Mouse (Mus musculus): Measurements from ENCODE around the gene Zbtb7a.

Zbtb7a gene

DNA sequence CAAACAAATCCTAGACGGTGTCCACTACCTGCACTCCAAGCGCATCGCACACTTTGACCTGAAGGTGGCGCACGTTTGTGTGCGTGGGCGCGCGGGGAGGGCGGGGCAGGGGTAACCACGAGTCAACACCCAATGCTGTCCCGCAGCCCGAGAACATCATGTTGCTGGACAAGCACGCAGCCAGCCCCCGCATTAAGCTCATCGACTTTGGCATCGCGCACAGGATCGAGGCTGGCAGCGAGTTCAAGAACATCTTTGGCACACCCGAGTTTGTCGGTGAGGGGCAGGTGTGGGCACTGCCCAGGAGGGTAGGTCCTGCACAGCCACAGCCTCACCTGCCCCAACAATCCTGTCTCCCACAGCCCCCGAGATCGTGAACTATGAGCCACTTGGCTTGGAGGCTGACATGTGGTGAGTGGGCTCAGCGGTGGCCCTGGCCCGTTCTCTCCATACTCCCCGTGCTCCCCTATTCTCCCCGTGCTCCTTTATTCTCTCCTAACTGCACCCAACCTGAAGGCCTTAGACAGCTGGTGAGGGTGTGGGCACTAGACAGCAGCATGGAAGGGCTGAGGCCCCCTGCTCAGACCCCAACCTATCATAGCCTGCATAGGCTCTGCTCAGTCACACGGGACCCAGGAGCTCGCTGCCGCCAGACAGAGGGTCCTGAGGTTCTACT is 55.4 kb downstream of the Zbtb7a start:
- no peak for DNase-seq (ENCODE audit: low spot score)

DNA sequence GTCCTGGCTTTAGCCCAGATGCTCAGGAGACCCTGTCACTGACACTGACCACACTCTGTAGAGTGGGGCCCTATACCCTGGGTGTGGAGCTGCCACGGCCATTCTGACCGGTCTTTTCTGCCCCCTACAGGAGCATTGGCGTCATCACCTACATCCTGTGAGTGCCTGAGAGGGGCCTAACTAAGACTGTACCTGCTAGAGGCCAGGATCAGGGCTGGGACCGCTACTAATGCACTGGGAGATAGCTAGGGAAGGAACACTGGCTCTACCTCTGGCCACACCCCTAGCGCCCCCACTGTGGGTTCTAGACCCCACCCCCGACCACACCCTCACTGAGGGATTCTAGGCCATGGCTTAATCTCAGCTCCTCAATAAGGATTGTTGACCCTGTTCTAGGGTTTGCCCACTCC is 55.9 kb downstream of the Zbtb7a start:
- no peak for DNase-seq (ENCODE audit: low spot score)

DNA sequence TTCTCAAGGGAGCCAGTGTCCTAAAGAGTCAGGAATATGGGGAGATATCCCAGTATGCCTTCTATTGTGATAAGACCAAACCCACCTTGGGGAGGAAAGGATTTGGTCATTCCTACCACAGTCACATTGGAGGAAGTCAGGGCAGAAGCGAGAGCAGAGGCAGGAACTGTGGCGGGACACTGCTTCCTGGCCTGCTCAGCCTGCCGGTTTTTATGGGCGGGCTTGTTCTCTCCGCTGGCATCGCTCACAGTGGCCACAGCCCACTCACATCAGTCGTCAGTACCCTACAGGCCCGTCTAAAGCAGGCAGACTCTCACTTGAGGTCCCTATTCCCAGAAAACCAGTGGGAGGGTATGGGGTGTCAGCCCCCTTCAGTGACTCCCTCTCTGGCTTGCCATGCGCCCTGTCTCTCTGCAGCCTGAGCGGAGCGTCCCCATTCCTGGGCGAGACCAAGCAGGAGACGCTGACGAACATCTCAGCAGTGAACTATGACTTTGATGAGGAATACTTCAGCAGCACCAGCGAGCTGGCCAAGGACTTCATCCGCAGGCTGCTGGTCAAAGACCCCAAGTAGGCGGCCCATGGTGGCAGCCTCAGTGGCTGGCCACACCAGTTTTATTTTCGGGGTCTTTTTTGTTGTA is 56.4 kb downstream of the Zbtb7a start:
- no peak for DNase-seq (ENCODE audit: low spot score)

DNA sequence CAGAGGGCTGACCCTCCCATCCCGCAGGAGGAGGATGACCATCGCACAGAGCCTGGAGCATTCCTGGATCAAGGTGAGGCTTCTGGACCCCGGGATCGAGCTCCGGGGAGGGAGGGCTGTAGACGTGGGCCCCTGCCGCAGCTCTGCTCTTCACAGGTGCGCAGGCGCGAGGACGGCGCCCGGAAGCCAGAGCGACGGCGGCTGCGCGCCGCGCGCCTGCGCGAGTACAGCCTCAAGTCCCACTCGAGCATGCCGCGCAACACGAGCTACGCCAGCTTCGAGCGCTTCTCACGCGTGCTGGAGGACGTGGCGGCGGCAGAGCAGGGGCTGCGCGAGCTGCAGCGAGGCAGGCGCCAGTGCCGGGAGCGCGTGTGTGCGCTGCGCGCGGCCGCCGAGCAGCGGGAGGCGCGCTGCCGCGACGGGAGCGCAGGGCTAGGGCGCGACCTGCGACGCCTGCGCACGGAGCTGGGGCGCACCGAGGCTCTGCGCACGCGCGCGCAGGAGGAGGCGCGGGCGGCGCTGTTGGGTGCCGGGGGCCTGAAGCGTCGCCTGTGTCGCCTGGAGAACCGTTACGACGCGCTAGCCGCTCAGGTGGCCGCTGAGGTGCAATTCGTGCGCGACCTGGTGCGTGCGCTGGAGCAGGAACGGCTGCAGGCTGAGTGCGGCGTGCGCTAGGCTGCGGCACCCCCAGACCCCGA is 57.4 kb downstream of the Zbtb7a start:
- DNase-seq (ENCODE audit: low spot score), result no peak

DNA sequence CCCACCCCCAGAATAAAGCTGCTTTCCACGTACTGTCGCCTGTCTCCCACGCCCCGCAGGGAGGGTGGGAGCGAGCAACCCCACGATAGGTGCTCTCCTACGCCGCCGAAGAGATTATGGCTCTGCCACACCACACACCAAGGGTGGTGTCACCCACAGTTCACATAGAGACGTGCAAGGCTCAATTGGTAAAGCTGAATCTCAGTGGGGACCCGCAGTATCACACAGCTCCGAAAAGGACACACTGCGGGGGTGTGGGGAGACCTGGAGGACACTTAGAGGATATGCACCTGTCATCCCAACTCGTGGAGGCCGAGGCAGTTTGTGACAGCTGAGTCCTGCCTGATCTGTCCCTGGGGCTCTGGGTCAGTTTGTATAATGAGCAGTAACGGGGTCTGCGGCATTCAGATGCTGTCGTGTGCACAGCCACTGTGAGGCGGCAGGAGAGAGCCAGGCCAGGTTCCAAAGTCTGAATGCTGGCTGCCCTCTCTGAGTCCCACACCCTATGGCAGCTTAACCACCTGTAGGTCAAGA is 58.0 kb downstream of the Zbtb7a start:
- DNase-seq (ENCODE audit: low spot score), result no peak

DNA sequence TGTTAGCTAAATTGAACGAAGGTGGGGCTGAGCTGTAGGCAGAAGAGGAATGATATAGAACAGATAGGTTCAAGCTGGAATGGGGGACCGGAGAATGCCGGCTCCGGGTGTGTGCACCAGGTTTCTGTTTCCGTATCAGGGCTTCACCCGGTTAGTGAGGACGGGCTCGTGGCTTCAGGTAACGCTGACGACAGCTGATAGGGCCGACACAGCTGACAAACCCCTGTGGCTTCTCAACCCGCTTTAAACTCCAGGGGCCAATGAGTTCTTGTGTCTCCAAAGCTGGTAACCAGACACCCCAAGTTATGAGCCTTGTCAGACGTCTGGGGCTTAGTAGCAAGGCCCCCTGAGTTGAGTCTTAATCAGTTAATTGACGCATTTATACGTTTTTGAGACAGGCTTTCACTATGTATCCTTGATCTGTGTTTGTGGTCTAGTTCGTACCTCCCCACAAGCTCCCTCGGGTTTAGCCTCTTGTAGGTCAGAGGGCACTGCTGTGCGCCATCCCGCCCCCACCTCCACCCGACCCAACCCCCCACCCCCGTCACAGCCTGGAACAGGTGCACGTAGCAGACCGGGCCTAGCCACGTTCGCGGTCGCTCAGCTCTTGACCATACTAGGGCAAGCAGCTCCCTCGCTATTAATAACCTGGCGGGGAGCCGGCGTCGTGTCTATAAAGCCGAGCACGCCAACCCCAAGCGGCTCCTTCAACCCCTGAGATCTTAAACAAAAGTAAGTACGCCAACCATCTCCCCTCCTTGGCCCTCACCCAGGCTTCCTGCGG is 59.2 kb downstream of the Zbtb7a start:
- DNase-seq (ENCODE audit: low spot score), result no peak

DNA sequence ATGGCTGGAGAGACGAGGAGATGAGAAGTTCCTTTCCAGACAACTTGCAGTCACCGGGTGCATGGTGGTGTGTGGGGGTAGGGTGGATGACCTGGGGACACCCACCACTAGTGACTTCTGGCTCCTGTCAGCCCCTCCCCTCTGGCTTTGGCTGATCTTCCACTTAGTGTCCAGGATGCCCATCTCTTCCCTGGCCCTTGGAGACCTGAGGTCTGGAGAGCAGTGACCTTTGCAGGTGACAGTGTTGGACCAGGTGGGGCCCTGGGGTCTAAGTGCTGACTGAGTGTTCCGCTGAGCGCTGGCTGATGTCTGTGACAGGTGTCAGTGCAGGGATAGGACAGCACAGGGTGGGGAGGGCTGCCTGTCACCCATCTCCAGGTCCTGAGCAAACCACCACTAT is 60.3 kb downstream of the Zbtb7a start:
- no peak for DNase-seq (ENCODE audit: low spot score)

DNA sequence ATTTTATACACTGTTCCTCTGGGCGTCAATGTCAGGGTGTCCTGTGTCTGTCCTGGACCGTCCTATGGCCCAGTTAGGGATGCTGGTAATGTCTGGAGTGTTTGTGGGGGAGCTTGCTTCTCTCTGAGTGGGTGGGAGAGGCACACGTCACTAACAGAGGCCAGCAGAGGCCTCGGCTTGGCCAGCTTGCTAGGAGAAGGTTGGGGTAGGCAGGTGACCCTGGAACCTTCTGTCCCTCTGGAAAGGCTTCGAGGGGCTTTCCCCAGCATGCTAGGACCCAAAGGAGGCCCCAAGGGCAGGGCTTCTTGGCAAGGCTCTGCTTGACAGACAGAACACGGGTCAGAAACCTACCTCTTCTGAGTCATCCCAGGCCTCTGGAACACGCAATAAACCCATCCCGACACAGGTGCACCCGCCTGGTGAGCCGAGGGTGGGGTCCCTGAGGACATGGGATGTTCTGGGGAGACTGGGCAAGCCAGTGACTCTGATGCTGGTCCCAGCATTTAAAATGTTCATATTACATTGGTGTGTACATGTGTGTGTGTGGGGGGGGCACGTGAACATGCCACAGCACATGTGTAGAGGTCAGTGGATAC is 61.5 kb downstream of the Zbtb7a start:
- no peak for DNase-seq (ENCODE audit: low spot score)

DNA sequence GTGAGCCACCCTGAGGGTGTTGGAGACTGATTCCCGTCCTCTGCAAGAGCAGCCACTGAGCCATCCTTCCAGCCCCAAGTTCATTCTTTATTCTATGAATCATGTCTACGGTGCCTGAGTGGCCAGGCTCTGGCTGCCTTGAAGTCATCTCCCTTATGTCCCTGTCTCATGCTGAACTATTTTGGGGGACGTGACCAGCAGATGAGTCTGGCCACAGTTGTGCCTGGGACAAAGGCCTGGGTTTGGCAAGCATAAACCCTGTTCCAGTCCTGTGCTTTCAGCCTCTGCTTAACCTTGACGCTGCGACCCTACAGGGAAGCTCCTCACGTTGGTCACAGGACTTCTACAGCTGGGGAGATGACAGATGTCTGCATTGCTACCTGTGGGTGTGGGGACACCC is 62.3 kb downstream of the Zbtb7a start:
- DNase-seq (ENCODE audit: low spot score), result no peak

DNA sequence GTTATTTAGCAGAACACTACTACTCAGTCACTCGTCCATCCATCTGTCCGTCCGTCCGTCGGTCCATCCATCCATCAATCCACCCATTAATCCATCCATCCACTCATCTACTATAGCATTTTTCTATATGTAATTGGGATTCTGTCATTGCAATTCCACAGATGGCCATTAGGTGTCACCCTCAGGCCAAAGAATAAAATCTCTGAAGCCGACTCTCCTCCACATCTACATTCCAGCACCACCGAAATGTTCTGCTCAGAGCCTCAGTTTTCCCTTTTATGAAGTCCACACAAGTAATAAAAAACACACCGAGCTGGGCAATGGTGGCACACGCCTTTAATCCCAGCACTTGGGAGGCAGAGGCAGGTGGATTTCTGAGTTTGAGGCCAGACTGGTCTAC is 63.2 kb downstream of the Zbtb7a start:
- no peak for DNase-seq (ENCODE audit: low spot score)

DNA sequence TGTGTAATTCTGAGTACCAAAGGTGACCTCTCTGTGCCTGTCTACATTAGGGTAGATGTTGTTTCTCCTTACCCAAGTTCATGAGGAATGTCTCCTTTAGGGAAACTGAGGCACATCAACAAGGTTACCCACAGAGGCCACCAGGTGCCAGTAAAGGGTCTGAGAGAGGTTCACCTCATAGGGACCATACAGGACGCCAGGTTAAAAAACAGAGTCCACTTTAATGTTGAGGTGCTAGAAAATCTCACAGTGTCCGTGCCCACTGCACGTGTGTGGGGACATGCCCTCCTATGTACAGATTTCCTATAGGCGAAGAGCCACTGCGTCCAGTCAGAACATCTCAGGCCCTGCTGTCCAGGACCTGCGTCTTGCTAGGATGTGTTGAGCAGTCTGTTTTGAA is 64.0 kb downstream of the Zbtb7a start:
- no peak for DNase-seq (ENCODE audit: low spot score)

DNA sequence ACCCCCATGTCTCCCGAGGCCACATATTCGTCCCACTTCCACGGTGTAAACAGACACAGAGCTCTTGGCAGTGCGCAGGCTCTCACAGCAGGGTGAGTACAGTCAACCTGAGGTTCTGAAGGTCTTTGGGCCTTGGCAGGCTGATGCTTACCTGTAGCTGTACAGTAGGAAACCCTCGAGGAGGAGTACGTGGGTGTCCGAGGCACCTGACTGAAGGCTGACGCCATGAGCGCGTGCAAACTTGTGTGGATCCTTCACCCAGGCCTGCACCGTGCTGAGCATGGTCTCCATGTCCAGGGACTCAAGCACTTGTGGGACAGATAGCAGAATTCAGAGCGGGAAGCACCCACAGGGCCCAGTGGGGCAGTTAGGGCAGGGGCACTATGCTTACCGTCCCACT is 65.1 kb downstream of the Zbtb7a start:
- no peak for DNase-seq (ENCODE audit: low spot score)

DNA sequence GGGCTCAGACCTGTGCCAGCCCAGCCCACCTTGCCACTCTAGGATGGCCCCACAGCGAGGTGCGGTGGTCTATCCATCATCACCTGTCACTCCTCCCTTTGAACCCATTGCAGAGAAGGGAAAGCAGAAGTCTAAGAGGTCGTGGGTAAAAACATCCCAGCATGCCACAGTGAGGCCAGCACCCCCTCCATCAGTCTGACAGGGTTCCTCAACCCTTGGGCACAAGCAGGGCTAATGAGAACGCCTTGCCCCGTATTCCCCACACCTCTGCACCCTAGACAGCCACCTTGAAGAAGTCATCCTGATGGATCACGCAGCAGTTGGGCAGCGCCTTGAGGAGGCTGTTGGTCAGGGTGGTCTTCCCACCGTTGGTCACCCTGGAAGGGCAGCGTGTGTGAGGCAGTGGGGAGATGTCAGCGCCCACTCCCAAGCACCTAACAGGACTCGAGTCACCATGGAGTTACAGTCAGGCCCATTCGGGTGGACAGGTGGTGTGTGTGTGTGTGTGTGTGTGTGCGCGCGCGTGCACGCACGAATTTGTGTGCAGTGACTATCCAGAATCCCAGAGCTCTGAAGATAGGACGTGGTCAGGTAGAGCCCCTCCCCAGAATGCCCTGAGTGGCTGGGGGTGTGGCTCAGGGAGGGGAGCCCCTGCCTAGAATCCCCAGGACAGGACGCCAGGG is 65.7 kb downstream of the Zbtb7a start:
- no peak for DNase-seq (ENCODE audit: low spot score)

DNA sequence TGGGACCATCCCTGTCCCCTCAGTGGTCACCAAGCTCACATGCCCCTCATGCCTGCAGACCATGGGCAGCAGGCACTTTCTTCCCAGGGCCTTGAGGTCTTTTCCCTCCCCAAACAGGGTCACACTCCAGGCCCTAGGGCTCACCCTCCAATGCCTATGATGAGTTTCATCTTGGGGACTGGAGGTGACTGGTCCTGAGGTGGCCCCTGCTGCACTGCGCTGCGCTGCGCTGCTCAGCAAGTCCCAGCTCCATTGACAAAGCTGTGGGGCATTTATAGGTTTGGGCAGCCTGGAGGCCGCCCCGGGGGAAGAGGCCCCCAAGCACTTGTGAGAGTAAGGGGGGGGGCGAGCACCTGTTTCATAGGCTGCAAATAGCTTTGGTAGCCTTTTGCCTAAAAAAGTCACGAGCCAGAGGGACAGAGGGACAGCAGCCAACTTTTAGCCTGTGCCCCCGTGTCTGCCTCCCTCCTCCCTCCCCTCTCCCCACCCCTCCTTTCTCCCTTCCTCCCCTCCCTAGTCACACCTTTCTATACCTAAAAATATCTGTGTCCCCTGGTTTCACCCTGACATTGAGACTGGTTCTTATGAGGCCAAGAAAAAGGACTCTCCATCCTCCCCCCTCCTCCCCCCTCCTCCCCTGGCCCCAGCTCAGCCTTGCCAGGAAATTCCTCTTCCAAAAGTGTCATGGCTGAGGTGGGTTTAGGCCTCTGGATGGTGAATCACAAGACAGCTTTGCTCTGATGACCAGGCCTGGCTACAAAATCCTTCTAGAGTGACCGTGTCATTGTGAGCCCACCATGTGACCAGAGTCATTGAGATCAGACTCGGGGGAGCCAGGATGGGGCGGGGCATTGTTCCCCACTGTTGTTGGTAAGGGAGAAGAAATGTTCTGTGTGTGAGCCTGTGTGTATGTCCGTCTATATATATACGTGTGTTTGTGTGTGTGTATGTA is 67.1 kb downstream of the Zbtb7a start, which contains the start of gene Nmrk2:
Gene Nmrk2 (minus strand): TSS at position 245 of the 952 bp plus-strand sequence.
- no peak for DNase-seq (ENCODE audit: low spot score)
